Mouse (Mus musculus) embryonic facial prominence, embryonic 11.5 days (tissue): ENCODE measurements around the gene Cend1. TPM values are rescaled to one million over a fixed set of nuclear protein-coding genes. Genes with fewer than 3 reads are reported as not detected.

Experiments used
- ATAC-seq: fragments of 200-750 bp; cut with Nextera tagmentation; replicated peaks from 2 replicates; pipeline ENCODE4 v1.8.0; 2017; ENCODE audit warnings: low read depth; ENCODE audit not compliant: insufficient number of reproducible peaks, low FRiP score, low TSS enrichment
- DNase-seq: peaks from one replicate; pipeline ENCODE4 v3.0.0-alpha.2; 2015; ENCODE audit warnings: low spot score
- H3K27ac ChIP-seq: fragments of 300-500 bp; sonication (generic); replicated peaks from 2 replicates; pipeline ENCODE4 v1.5.1; 2014; ENCODE audit warnings: mild to moderate bottlenecking, low read depth, low read length, control low read depth
- H3K27me3 ChIP-seq: fragments of 300-500 bp; sonication (generic); 2 replicates; pipeline ENCODE4 v1.6.1; 2014; ENCODE audit warnings: mild to moderate bottlenecking, low read length, moderate library complexity, mixed read lengths; ENCODE audit not compliant: control insufficient read depth, insufficient read depth
- H3K36me3 ChIP-seq: fragments of 300-500 bp; sonication (generic); replicated peaks from 2 replicates; pipeline ENCODE4 v1.6.1; 2014; ENCODE audit warnings: low read depth, mild to moderate bottlenecking, low read length, moderate library complexity, mixed read lengths; ENCODE audit not compliant: control insufficient read depth, insufficient read depth
- H3K4me1 ChIP-seq: fragments of 300-500 bp; sonication (generic); 2 replicates; pipeline ENCODE4 v1.6.1; 2014; ENCODE audit warnings: low read length, mixed read lengths; ENCODE audit not compliant: control insufficient read depth, insufficient read depth
- H3K4me2 ChIP-seq: fragments of 300-500 bp; sonication (generic); 2 replicates; pipeline ENCODE4 v1.6.1; 2014; ENCODE audit warnings: low read depth, mild to moderate bottlenecking, control low read depth, low read length, moderate library complexity
- H3K4me3 ChIP-seq: fragments of 300-500 bp; sonication (generic); 2 replicates; pipeline ENCODE4 v1.5.1; 2014; ENCODE audit warnings: low read depth, low read length, control low read depth
- H3K9ac ChIP-seq: fragments of 300-500 bp; sonication (generic); replicated peaks from 2 replicates; pipeline ENCODE4 v1.6.1; 2014; ENCODE audit warnings: mild to moderate bottlenecking, control low read depth, low read length
- H3K9me3 ChIP-seq: fragments of 300-500 bp; sonication (generic); replicated peaks from 2 replicates; pipeline ENCODE4 v1.6.1; 2016; ENCODE audit warnings: mild to moderate bottlenecking, low read length, inconsistent platforms, mixed read lengths; ENCODE audit not compliant: control insufficient read depth
- WGBS: fragments of 180-500 bp; shearing (Covaris S2); extraction: QIAGEN DNeasy Blood & Tissue Kit; methylation state at CpG from one replicate; pipeline ENCODE4 v1.1.7; 2014; 5-methylcytosine and 5-hydroxymethylcytosine counted together
- polyA plus RNA-seq: library from polyadenylated mRNA; unstranded; fragments of >200 nt; fragmentation: Nextera tagmentation; extraction: Ambion mirVana; gene quantifications from 2 replicates; pipeline ENCODE4 v1.2.1, GENCODE M21; 2014

The Cend1 gene
- polyA plus RNA-seq, 1 experiment from 2014 or later, result 2.5 TPM

- ATAC-seq (no peak), DNase-seq (no peak)
- no peaks in the 10 kb centered on the region for H3K9me3 ChIP-seq
- H3K36me3 ChIP-seq, result no peaks in the 10 kb centered on the region
- H3K4me3 ChIP-seq, result no peak overlapping the region
- no peaks in the 10 kb centered on the region for H3K27me3 ChIP-seq
- no peaks in the 10 kb centered on the region; the same call in 1 of the 2 replicates for H3K4me1 ChIP-seq
- WGBS, result 55% methylated on average over 2 of the region's 2 CpGs
- H3K9ac ChIP-seq, result no peak overlapping the region
- no peak overlapping the region for H3K27ac ChIP-seq
- H3K4me2 ChIP-seq, result no peak overlapping the region
These were observed 41.3 kb downstream of the Cend1 start for GRCm38 (mm10) chr7:141387807-141388486.

- ATAC-seq (no peak), DNase-seq (no peak)
- no peaks in the 10 kb centered on the region for H3K4me1 ChIP-seq
- H3K4me3 ChIP-seq, result no peak overlapping the region
- H3K36me3 ChIP-seq, result no peaks in the 10 kb centered on the region
- WGBS, result 75% methylated on average over 4 of the region's 4 CpGs
- no peak overlapping the region for H3K27ac ChIP-seq
- no peaks in the 10 kb centered on the region for H3K27me3 ChIP-seq
- no peak overlapping the region for H3K9ac ChIP-seq
- no peak overlapping the region for H3K4me2 ChIP-seq
- H3K9me3 ChIP-seq, result no peaks in the 10 kb centered on the region
These were observed 48.0 kb downstream of the Cend1 start for GRCm38 (mm10) chr7:141381068-141381835.

GRCm38 (mm10) chr7:141379584-141379983 lies 49.7 kb downstream of the Cend1 start:
- DNase-seq, result no peak
- Histone ChIP-seq H3K27ac (no peak overlapping the region), H3K9ac (no peak overlapping the region), H3K27me3 (no peaks in the 10 kb centered on the region), H3K4me3 (no peak overlapping the region), H3K4me1 (no peaks in the 10 kb centered on the region), H3K36me3 (no peaks in the 10 kb centered on the region), H3K9me3 (no peaks in the 10 kb centered on the region), H3K4me2 (no peak overlapping the region)
- WGBS, result 63% methylated on average over 4 of the region's 4 CpGs
- ATAC-seq, result no peak

Other genes starting within 250 kb of the Cend1 start
- gene Hras, start 235.5 kb downstream of the Cend1 start, polyA plus RNA-seq, result 91.4 and 91.7 TPM in 2 replicates
- 8.2 and 8.7 TPM in 2 replicates for gene Lrrc56, start 235.3 kb downstream of the Cend1 start, polyA plus RNA-seq
- gene Lmntd2, start 215.4 kb downstream of the Cend1 start, polyA plus RNA-seq, result 2.5 and 2.6 TPM in 2 replicates
- 33.0 and 34.5 TPM in 2 replicates for gene Rassf7, start 213.6 kb downstream of the Cend1 start, polyA plus RNA-seq
- 63.4 and 76.7 TPM in 2 replicates for gene Phrf1, start 200.7 kb downstream of the Cend1 start, polyA plus RNA-seq
- 0.46 and 0.66 TPM in 2 replicates for gene Irf7, start 163.0 kb downstream of the Cend1 start, polyA plus RNA-seq
- not detected in 2 replicates for gene Cdhr5, start 152.7 kb downstream of the Cend1 start, polyA plus RNA-seq
- 4.5 and 6.7 TPM in 2 replicates for gene Sct, start 150.4 kb downstream of the Cend1 start, polyA plus RNA-seq
- 0.62 and 0.89 TPM in 2 replicates for gene Drd4, start 137.5 kb downstream of the Cend1 start, polyA plus RNA-seq
- gene Deaf1, start 101.8 kb downstream of the Cend1 start, polyA plus RNA-seq, result 53.9 and 60.8 TPM in 2 replicates
- gene Tmem80, start 101.8 kb downstream of the Cend1 start, polyA plus RNA-seq, result 24.0 and 26.6 TPM in 2 replicates
- gene Eps8l2, start 90.6 kb downstream of the Cend1 start, polyA plus RNA-seq, result 3.4 and 3.5 TPM in 2 replicates
- gene Taldo1, start 37.3 kb downstream of the Cend1 start, polyA plus RNA-seq, result 340 and 364 TPM in 2 replicates
- 44.6 and 51.0 TPM in 2 replicates for gene Gatd1, start 15.4 kb downstream of the Cend1 start, polyA plus RNA-seq
- gene Slc25a22, start 8.4 kb upstream of the Cend1 start, polyA plus RNA-seq, result 27.4 and 30.4 TPM in 2 replicates
- 9.1 and 10.1 TPM in 2 replicates for gene Pidd1, start 14.5 kb upstream of the Cend1 start, polyA plus RNA-seq
- gene Rplp2, start 17.9 kb upstream of the Cend1 start, polyA plus RNA-seq, result 1,064 and 1,069 TPM in 2 replicates
- 10.5 and 11.1 TPM in 2 replicates for gene Pnpla2, start 25.7 kb upstream of the Cend1 start, polyA plus RNA-seq
- gene Cracr2b, start 31.6 kb upstream of the Cend1 start, polyA plus RNA-seq, result 3.5 and 4.8 TPM in 2 replicates
- gene Cd151, start 37.9 kb upstream of the Cend1 start, polyA plus RNA-seq, result 39.2 and 42.4 TPM in 2 replicates
- gene Polr2l, start 45.6 kb upstream of the Cend1 start, polyA plus RNA-seq, result 60.6 and 67.2 TPM in 2 replicates
- 24.8 and 27.3 TPM in 2 replicates for gene Tspan4, start 45.7 kb upstream of the Cend1 start, polyA plus RNA-seq
- gene Chid1, start 110.4 kb upstream of the Cend1 start, polyA plus RNA-seq, result 25.8 and 28.0 TPM in 2 replicates
- 68.8 and 74.7 TPM in 2 replicates for gene Ap2a2, start 132.7 kb upstream of the Cend1 start, polyA plus RNA-seq
- gene Muc6, start 225.8 kb upstream of the Cend1 start, polyA plus RNA-seq, result 0.08 TPM in 2 replicates